Mouse (Mus musculus) neural tube, embryonic 11.5 days (tissue): Measurements from ENCODE around the gene Spdye4a. TPM values are rescaled to one million over a fixed set of nuclear protein-coding genes. Genes with fewer than 3 reads are reported as not detected.
"Not testable (repeated sequence)": the region's sequence is repeated elsewhere in the genome, so short reads cannot be mapped to it uniquely, and the experiment has no call there.

ENCODE experiments used
- ATAC-seq: fragments of 200-750 bp; cut with Nextera tagmentation; 2 replicates; pipeline ENCODE4 v1.8.0; 2017; ENCODE audit warnings: moderate number of reproducible peaks, mild to moderate bottlenecking, moderate TSS enrichment, moderate library complexity; ENCODE audit not compliant: insufficient read depth, low FRiP score, low TSS enrichment
- DNase-seq: peaks from one replicate; pipeline ENCODE4 v3.0.0-alpha.2; 2015; ENCODE audit warnings: low spot score
- H3K27ac ChIP-seq: fragments of 300-500 bp; sonication (generic); 2 replicates; pipeline ENCODE4 v1.5.1; 2014; ENCODE audit warnings: low read depth, mild to moderate bottlenecking, low read length
- H3K27me3 ChIP-seq: fragments of 300-500 bp; sonication (generic); 2 replicates; pipeline ENCODE4 v1.6.1; 2014; ENCODE audit warnings: mild to moderate bottlenecking, low read length, mixed read lengths; ENCODE audit not compliant: control insufficient read depth, insufficient read depth
- H3K36me3 ChIP-seq: fragments of 300-500 bp; sonication (generic); 2 replicates; pipeline ENCODE4 v1.6.1; 2014; ENCODE audit warnings: mild to moderate bottlenecking, low read length, moderate library complexity, mixed read lengths; ENCODE audit not compliant: control insufficient read depth, insufficient read depth
- H3K4me1 ChIP-seq: fragments of 300-500 bp; sonication (generic); 2 replicates; pipeline ENCODE4 v1.6.1; 2014; ENCODE audit warnings: low read length, mixed read lengths; ENCODE audit not compliant: control insufficient read depth, insufficient read depth
- H3K4me2 ChIP-seq: fragments of 300-500 bp; sonication (generic); 2 replicates; pipeline ENCODE4 v1.6.1; 2014; ENCODE audit warnings: low read depth, mild to moderate bottlenecking, moderate library complexity
- H3K4me3 ChIP-seq: fragments of 300-500 bp; sonication (generic); 2 replicates; pipeline ENCODE4 v1.5.1; 2014; ENCODE audit warnings: low read depth, low read length
- H3K9ac ChIP-seq: fragments of 300-500 bp; sonication (generic); 2 replicates; pipeline ENCODE4 v1.6.1; 2014; ENCODE audit warnings: mild to moderate bottlenecking, low read length
- H3K9me3 ChIP-seq: fragments of 300-500 bp; sonication (generic); 2 replicates; pipeline ENCODE4 v1.6.1; 2016; ENCODE audit warnings: low read length; ENCODE audit not compliant: control insufficient read depth
- WGBS: fragments of 180-500 bp; shearing (Covaris S2); extraction: QIAGEN DNeasy Blood & Tissue Kit; methylation state at CpG from one replicate; pipeline ENCODE4 v1.1.7; 2014; 5-methylcytosine and 5-hydroxymethylcytosine counted together
- polyA plus RNA-seq: library from polyadenylated mRNA; unstranded; fragments of >200 nt; fragmentation: Nextera tagmentation; extraction: Ambion mirVana; gene quantifications from 2 replicates; pipeline ENCODE4 v1.2.1, GENCODE M21; 2014

Spdye4a gene
- polyA plus RNA-seq, 1 experiment from 2014 or later = not detected

- Histone ChIP-seq H3K9ac (no peak overlapping the region), H3K36me3 (no peaks in the 10 kb centered on the region), H3K4me3 (no peak overlapping the region), H3K4me2 (no peak overlapping the region), H3K27ac (no peak overlapping the region), H3K9me3 (no peaks in the 10 kb centered on the region; the same call in 1 of the 2 replicates), H3K27me3 (no peaks in the 10 kb centered on the region), H3K4me1 (no peaks in the 10 kb centered on the region)
- no peak for ATAC-seq
- no peak for DNase-seq
- WGBS = 69% methylated on average over 2 of the region's 2 CpGs
Measured at GRCm38 (mm10) chr5:143213832-143214231, 12.9 kb downstream of the Spdye4a start.

GRCm38 (mm10) chr5:143205015-143205414 is 21.7 kb downstream of the Spdye4a start:
- Histone ChIP-seq H3K4me3 (no peak overlapping the region), H3K36me3 (no peaks in the 10 kb centered on the region), H3K27ac (no peak overlapping the region), H3K9me3 (no peaks in the 10 kb centered on the region; the same call in 1 of the 2 replicates), H3K9ac (no peak overlapping the region), H3K4me2 (no peak overlapping the region), H3K4me1 (no peaks in the 10 kb centered on the region), H3K27me3 (no peaks in the 10 kb centered on the region)
- 79% methylated on average over 3 of the region's 3 CpGs for WGBS
- no peak for DNase-seq
- ATAC-seq = no peak

GRCm38 (mm10) chr5:143196506-143196905 is 30.2 kb downstream of the Spdye4a start:
- Histone ChIP-seq H3K4me2 (no peak overlapping the region), H3K9me3 (no peaks in the 10 kb centered on the region), H3K4me1 (no peaks in the 10 kb centered on the region), H3K36me3 (no peaks in the 10 kb centered on the region), H3K9ac (no peak overlapping the region), H3K27ac (no peak overlapping the region), H3K4me3 (no peak overlapping the region), H3K27me3 (no peaks in the 10 kb centered on the region)
- no peak for DNase-seq
- WGBS = 88% methylated on average over 4 of the region's 4 CpGs
- no peak for ATAC-seq

- WGBS = 74% methylated on average over 2 of the region's 2 CpGs
- DNase-seq (no peak), ATAC-seq (no peak)
Measured at GRCm38 (mm10) chr5:143195166-143195565, 31.5 kb downstream of the Spdye4a start.

GRCm38 (mm10) chr5:143194747-143195146 is 31.9 kb downstream of the Spdye4a start:
- H3K27me3 ChIP-seq, DNase-seq, H3K4me2 ChIP-seq, H3K27ac ChIP-seq, H3K4me3 ChIP-seq, ATAC-seq, H3K9ac ChIP-seq, H3K36me3 ChIP-seq, H3K4me1 ChIP-seq, H3K9me3 ChIP-seq: not testable (repeated sequence)
- WGBS = 66% methylated on average over 7 of the region's 8 CpGs

More at GRCm38 (mm10) chr5:143195166-143195565, 31.5 kb downstream of the Spdye4a start:
- Histone ChIP-seq H3K9ac (no peak overlapping the region), H3K9me3 (no peaks in the 10 kb centered on the region), H3K27ac (no peak overlapping the region), H3K27me3 (no peaks in the 10 kb centered on the region), H3K4me2 (no peak overlapping the region), H3K4me1 (no peaks in the 10 kb centered on the region), H3K36me3 (no peaks in the 10 kb centered on the region), H3K4me3 (no peak overlapping the region)

GRCm38 (mm10) chr5:143192806-143193205 is 33.9 kb downstream of the Spdye4a start:
- ATAC-seq = no peak
- no peak for DNase-seq
- Histone ChIP-seq H3K9me3 (no peaks in the 10 kb centered on the region), H3K27ac (no peak overlapping the region), H3K9ac (no peak overlapping the region), H3K27me3 (no peaks in the 10 kb centered on the region), H3K36me3 (no peaks in the 10 kb centered on the region), H3K4me3 (no peak overlapping the region), H3K4me1 (no peaks in the 10 kb centered on the region), H3K4me2 (no peak overlapping the region)
- WGBS = 89% methylated on average over 8 of the region's 8 CpGs

GRCm38 (mm10) chr5:143188014-143188413 is 38.7 kb downstream of the Spdye4a start:
- not testable (repeated sequence) for H3K27ac ChIP-seq, ATAC-seq, H3K4me2 ChIP-seq, H3K36me3 ChIP-seq, H3K9ac ChIP-seq, H3K27me3 ChIP-seq, H3K9me3 ChIP-seq, DNase-seq, H3K4me3 ChIP-seq, H3K4me1 ChIP-seq
- no CpG with 5 or more reads among the region's 1 CpGs for WGBS

GRCm38 (mm10) chr5:143180255-143181076 is 46.2 kb downstream of the Spdye4a start, which contains the start of the genes Rbak and Spdye4b:
Gene Rbak, minus strand, starts transcription at chr5:143180775.
Gene Spdye4b, plus strand, starts transcription at chr5:143181017.
- Histone ChIP-seq H3K36me3 (peaks cover 16% of the 10 kb centered on the region), H3K4me3 (peak within 1 kb of the TSS; percentile 52), H3K27ac (peak within 1 kb of the TSS; percentile 73), H3K4me2 (peak within 1 kb of the TSS; percentile 84), H3K9me3 (0 out of 2 replicates have a peak, but pooled peaks cover 2% of the 10 kb centered on the region), H3K9ac (peak within 1 kb of the TSS; percentile 66), H3K4me1 (peaks cover 4% of the 10 kb centered on the region; the same call in 1 of the 2 replicates), H3K27me3 (no peaks in the 10 kb centered on the region)
- ATAC-seq = peak; percentile 91
- under 1% methylated on average over 58 of the region's 58 CpGs for WGBS
- DNase-seq = peak; percentile 96

- no peak overlapping the region for H3K4me2 ChIP-seq
- no peak overlapping the region for H3K9ac ChIP-seq
- 45% methylated on average over 6 of the region's 6 CpGs for WGBS
- no peak for ATAC-seq
- H3K27me3 ChIP-seq = no peaks in the 10 kb centered on the region
- 0 out of 2 replicates have a peak, but pooled peaks cover 2% of the 10 kb centered on the region for H3K9me3 ChIP-seq
- peak overlapping the region; percentile 4; the same call in 1 of the 2 replicates for H3K4me3 ChIP-seq
- peaks cover 27% of the 10 kb centered on the region for H3K36me3 ChIP-seq
- no peak overlapping the region for H3K27ac ChIP-seq
- no peak for DNase-seq
- H3K4me1 ChIP-seq = peaks cover 4% of the 10 kb centered on the region; the same call in 1 of the 2 replicates
Measured at GRCm38 (mm10) chr5:143179179-143179578, 47.5 kb downstream of the Spdye4a start.
